Mouse (Mus musculus) C2C12 (cell line): ENCODE measurements around the gene Gchfr.
A peak's percentile ranks its signal among the peaks of the same experiment; 100 is the strongest.

Source experiments
- CEBPB ChIP-seq: IDR thresholded peaks from one replicate; pipeline ENCODE4 v1.6.1; 2011; ENCODE audit warnings: low read depth, mild to moderate bottlenecking, control low read depth, moderate library complexity
- CTCF ChIP-seq: IDR thresholded peaks from one replicate; pipeline ENCODE4 v1.5.1; 2011; ENCODE audit not compliant: control insufficient read depth, insufficient read depth, insufficient read length
- MAX ChIP-seq: IDR thresholded peaks from one replicate; pipeline ENCODE4 v1.6.1; 2011; ENCODE audit warnings: mild to moderate bottlenecking, control low read depth
- USF1 ChIP-seq: IDR thresholded peaks from one replicate; pipeline ENCODE4 v1.6.1; 2011; ENCODE audit warnings: low read depth, mild to moderate bottlenecking, control low read depth, moderate library complexity

- TF ChIP-seq CTCF, result no peak
- TF ChIP-seq USF1, result no peak
- peak; percentile 12 for TF ChIP-seq CEBPB
- TF ChIP-seq MAX, result peak; percentile 38
These were observed 4.0 kb downstream of the Gchfr start for GRCm38 (mm10) chr2:119171574-119171973.
